Mouse (Mus musculus) ES-Bruce4 (cell line): ENCODE results near the gene Grm7.

Source experiments
- CTCF ChIP-seq: IDR thresholded peaks from one replicate; pipeline ENCODE4 v1.8.1; 2011; ENCODE audit warnings: low read depth, low read length
- EP300 ChIP-seq: IDR thresholded peaks from 2 replicates; pipeline ENCODE4 v1.6.1; 2011; ENCODE audit warnings: low read depth, low read length; ENCODE audit not compliant: insufficient read depth
- POLR2A ChIP-seq: IDR thresholded peaks from one replicate; pipeline ENCODE4 v1.8.1; 2011; ENCODE audit warnings: low read length; ENCODE audit not compliant: insufficient read depth

DNA sequence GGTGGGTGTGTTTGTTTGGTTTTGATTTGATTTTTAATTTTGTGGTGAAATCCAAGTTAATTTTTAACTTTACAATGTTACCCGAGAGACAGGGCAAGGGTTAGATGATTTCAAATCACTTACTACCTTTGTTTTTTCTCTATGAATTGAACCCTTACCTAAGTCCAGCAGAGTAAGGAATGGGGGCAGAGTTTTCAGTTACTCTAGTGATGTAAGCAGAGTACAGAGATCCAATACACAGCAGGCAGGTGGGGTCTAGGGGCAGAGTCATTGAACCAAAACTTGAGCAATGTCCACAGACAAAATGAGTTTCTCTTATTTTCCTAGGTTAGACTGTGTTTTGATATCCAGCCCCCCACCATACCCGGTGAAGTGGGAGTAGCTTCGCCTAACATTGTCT is 723.2 kb downstream of the Grm7 start:
- TF ChIP-seq POLR2A, result no peak
- TF ChIP-seq CTCF, result no peak
- TF ChIP-seq EP300, result no peak
